ENCODE assay signal across 8 mouse cellular contexts in the genomic region with DNA sequence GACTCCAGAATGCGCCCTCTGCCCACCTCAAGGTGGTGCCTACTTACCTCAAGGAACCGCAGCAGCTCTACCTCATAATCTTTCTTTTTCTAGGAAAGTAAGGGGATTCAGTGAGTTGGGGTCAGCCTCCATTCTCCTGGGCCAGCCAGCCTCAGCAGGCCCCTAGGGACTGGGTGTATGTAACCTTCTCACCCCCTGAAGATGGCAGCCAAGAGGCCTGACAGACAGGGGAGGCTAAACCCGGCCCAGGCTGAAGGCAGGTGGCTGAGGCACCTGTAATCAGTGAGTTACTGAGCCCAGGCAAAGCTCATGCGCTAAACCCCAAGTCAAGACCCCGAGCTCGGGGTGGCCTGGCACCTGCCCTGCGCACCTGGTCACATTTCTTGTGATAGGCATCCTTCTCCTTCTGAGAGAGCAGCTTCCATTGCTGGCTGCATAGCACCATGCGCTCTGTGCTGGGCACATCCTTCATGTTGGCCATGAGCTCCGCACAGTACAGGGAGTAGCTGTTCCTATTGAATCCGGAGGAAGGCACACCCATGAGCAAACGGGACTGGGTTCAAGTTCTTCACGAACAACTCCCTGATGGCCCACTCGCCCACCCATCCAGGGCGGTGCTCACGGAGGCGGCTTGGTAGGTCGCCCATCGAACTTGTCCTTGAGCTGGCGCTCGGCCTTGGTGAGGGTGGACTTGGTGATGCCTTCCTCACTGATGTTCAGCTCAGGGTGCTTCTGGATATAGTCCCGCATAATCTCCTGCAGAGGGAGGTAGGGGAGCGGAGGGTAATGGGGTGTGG. TPM values are rescaled to one million over a fixed set of nuclear protein-coding genes. Genes with fewer than 3 reads are reported as not detected.
A peak's percentile ranks its signal among the peaks of the same experiment; 100 is the strongest.
DNase-seq lines count a peak whose midpoint lies in the region; ATAC-seq and TF ChIP-seq lines count a peak whose summit lies in the region.

No protein-coding gene starts in this region.

- H3K4me1 ChIP-seq in heart, embryonic 11.5 days (ENCODE audit: control insufficient read depth, insufficient read depth, low read length) = peaks cover 18% of the 10 kb centered on the region
- peaks cover 20 to 58% of the 10 kb centered on the region in 2 experiments for H3K4me1 ChIP-seq in CH12.LX (ENCODE audit: control insufficient read depth in 1 of 2, insufficient read depth in 2 of 2)
- peaks cover 24% of the 10 kb centered on the region for H3K4me1 ChIP-seq in forebrain, embryonic 13.5 days
- H3K4me1 ChIP-seq in liver, postnatal 0 days (ENCODE audit: insufficient read depth) = peaks cover 26% of the 10 kb centered on the region

- no peaks in the 10 kb centered on the region for H3K27me3 ChIP-seq in heart, embryonic 11.5 days (ENCODE audit: control insufficient read depth, insufficient read depth, low read length)
- H3K27me3 ChIP-seq in CH12.LX (replicated peaks) = no peaks in the 10 kb centered on the region
- H3K27me3 ChIP-seq in forebrain, embryonic 13.5 days = no peaks in the 10 kb centered on the region
- H3K27me3 ChIP-seq in liver, postnatal 0 days (ENCODE audit: insufficient read depth, low read length) = no peaks in the 10 kb centered on the region

- dilution Hi-C loops in CH12.LX (cut with MboI; ENCODE audit: extremely low pct_ligation_motif_present, extremely low pct_unique_long_range_greater_than_20kb, low sequenced_read_pairs) = loop anchor here (25.0 kb wide), 1 partner anchor 102 kb away; the partner anchor contains the start of gene Slc25a39

- peak overlapping the region; percentile 75 for H3K4me2 ChIP-seq in heart, embryonic 11.5 days
- H3K4me2 ChIP-seq in CH12.LX (ENCODE audit: insufficient read depth, low read depth, poor library complexity, severe bottlenecking) = peak overlapping the region; percentile 71
- peak overlapping the region; percentile 59 for H3K4me2 ChIP-seq in forebrain, embryonic 13.5 days
- peak overlapping the region; percentile 82 for H3K4me2 ChIP-seq in liver, postnatal 0 days (ENCODE audit: low read depth, low read length)

- no peak; the same call in 1 of the 2 replicates for TF ChIP-seq POLR2A in CH12.LX (IDR thresholded peaks at IDR 0.05; ENCODE audit: low read depth, low read length)

- H3K27ac ChIP-seq in heart, embryonic 11.5 days (ENCODE audit: low read depth, low read length) = no peak overlapping the region
- peak overlapping the region; percentile 5 for H3K27ac ChIP-seq in CH12.LX (ENCODE audit: insufficient read depth, low read depth)
- H3K27ac ChIP-seq in forebrain, embryonic 13.5 days = no peak overlapping the region
- H3K27ac ChIP-seq in liver, postnatal 0 days (ENCODE audit: low read depth) = peak overlapping the region; percentile 46; the same call in 1 of the 2 replicates

- peak overlapping the region; percentile 40 for H3K4me3 ChIP-seq in heart, embryonic 11.5 days (ENCODE audit: low read depth, low read length)
- peak overlapping the region; percentile 45 to 62 (median 59) for H3K4me3 ChIP-seq in CH12.LX (replicated peaks in 1 of 3; ENCODE audit: low read depth in 2 of 3, low read length in 2 of 3, poor library complexity in 1 of 3)
- peak overlapping the region; percentile 32 for H3K4me3 ChIP-seq in forebrain, embryonic 13.5 days
- H3K4me3 ChIP-seq in liver, postnatal 0 days (ENCODE audit: low read depth, low read length) = peak overlapping the region; percentile 48

- H3K36me3 ChIP-seq in heart, embryonic 11.5 days (ENCODE audit: control insufficient read depth, insufficient read depth, low read length) = peaks cover 44% of the 10 kb centered on the region
- H3K36me3 ChIP-seq in CH12.LX (replicated peaks in 1 of 2; ENCODE audit: control insufficient read depth in 1 of 2, insufficient read depth in 1 of 2, low read length in 1 of 2) = peaks cover 77 to 95% of the 10 kb centered on the region in 2 experiments
- H3K36me3 ChIP-seq in forebrain, embryonic 13.5 days (ENCODE audit: poor library complexity, severe bottlenecking) = peaks cover 93% of the 10 kb centered on the region
- peaks cover 71% of the 10 kb centered on the region for H3K36me3 ChIP-seq in liver, postnatal 0 days (replicated peaks; ENCODE audit: insufficient read depth, low read length)

- peak overlapping the region; percentile 58 for H3K9ac ChIP-seq in heart, embryonic 11.5 days (ENCODE audit: low read depth, low read length)
- H3K9ac ChIP-seq in CH12.LX (ENCODE audit: insufficient read depth, low read depth) = peak overlapping the region; percentile 27; the same call in 1 of the 2 replicates
- peak overlapping the region; percentile 53 for H3K9ac ChIP-seq in forebrain, embryonic 13.5 days
- peak overlapping the region; percentile 55 for H3K9ac ChIP-seq in liver, postnatal 0 days (replicated peaks)

- no peaks in the 10 kb centered on the region for H3K9me3 ChIP-seq in heart, embryonic 11.5 days (replicated peaks; ENCODE audit: control insufficient read depth, low read length)
- H3K9me3 ChIP-seq in CH12.LX (replicated peaks; ENCODE audit: low read length) = no peaks in the 10 kb centered on the region
- no peaks in the 10 kb centered on the region for H3K9me3 ChIP-seq in forebrain, embryonic 13.5 days (replicated peaks)
- no peaks in the 10 kb centered on the region for H3K9me3 ChIP-seq in liver, postnatal 0 days (ENCODE audit: low read length)

- no peak for DNase-seq in heart, adult 18-20 months
- peak; percentile 70 for DNase-seq in CH12.LX (ENCODE audit: extremely low read depth)
- DNase-seq in liver, postnatal 0 days = no peak
- DNase-seq in urinary bladder, postnatal 36 days (ENCODE audit: low spot score in 2 of 2) = no peak
- DNase-seq in frontal cortex, postnatal 14 days (ENCODE audit: low spot score in 2 of 2) = no peak

- TF ChIP-seq RAD21 in CH12.LX (IDR thresholded peaks at IDR 0.05; ENCODE audit: low read depth, low read length) = peak; percentile 46

- in situ Hi-C loops in CH12.LX (cut with MboI; ENCODE audit: low pct_ligation_motif_present, low pct_unique_long_range_greater_than_20kb, low sequenced_read_pairs) = no loop called here

- peak in 1 of 2 experiments; percentile 61; a peak in 2 of 4 replicates for TF ChIP-seq CTCF in CH12.LX (conservative IDR thresholded peaks at IDR 0.05 in 1 of 2, IDR thresholded peaks at IDR 0.05 in 1 of 2; ENCODE audit: low read depth in 2 of 2, low read length in 2 of 2)
- peak; percentile 2; the same call in 1 of the 2 replicates for TF ChIP-seq CTCF in liver, postnatal 0 days (IDR thresholded peaks at IDR 0.05; ENCODE audit: low read depth)

- no peak for ATAC-seq in heart, embryonic 11.5 days (replicated peaks; ENCODE audit: insufficient number of reproducible peaks, low FRiP score, low TSS enrichment)
- ATAC-seq in forebrain, embryonic 13.5 days = no peak
- ATAC-seq in liver, postnatal 0 days = no peak
- ATAC-seq in erythroid progenitor cell, adult 5-6 weeks (replicated peaks; ENCODE audit: low FRiP score, poor library complexity, severe bottlenecking) = no peak

- TF ChIP-seq EP300 in CH12.LX (IDR thresholded peaks at IDR 0.05; ENCODE audit: low read length) = no peak
- TF ChIP-seq EP300 in liver, postnatal 0 days (IDR thresholded peaks at IDR 0.05; ENCODE audit: low read depth) = no peak

- WGBS in heart, embryonic 11.5 days (ENCODE audit: insufficient replicate concordance) = 85% methylated on average over 22 of the region's 22 CpGs
- WGBS in forebrain, embryonic 13.5 days = 87% methylated on average over 22 of the region's 22 CpGs
- WGBS in liver, postnatal 0 days (ENCODE audit: insufficient replicate concordance) = 80% methylated on average over 22 of the region's 22 CpGs

- peaks cover 12% of the 10 kb centered on the region for H3K79me2 ChIP-seq in CH12.LX (replicated peaks; ENCODE audit: control insufficient read depth, extremely low read depth, insufficient read depth, poor library complexity, severe bottlenecking)

RNA-seq across cellular contexts. Expression of gene Ubtf, which starts 9.5 kb away (rescaled TPM):
- 52.4 and 56.4 TPM in 2 replicates for polyA plus RNA-seq in heart, embryonic 11.5 days (2014; fragmentation: Nextera tagmentation; extraction: Ambion mirVana)
- 10 to 100 TPM; 49.2 to 49.9 TPM for total RNA-seq in heart, adult 18-20 months (2021)
- total RNA-seq in CH12.LX (2012; rRNA removed) (126 and 142 TPM in 2 replicates), CH12.LX (2014; rRNA removed) (89.9 and 99.8 TPM in 2 replicates)
- 124 and 149 TPM in 2 replicates for polyA plus RNA-seq in CH12.LX (2012; ENCODE audit: insufficient read length, low read depth)
- polyA plus RNA-seq in forebrain, embryonic 13.5 days (2015; fragmentation: Nextera tagmentation; extraction: Ambion mirVana) = 96.1 and 98.8 TPM in 2 replicates
- 32.4 and 32.5 TPM in 2 replicates for polyA plus RNA-seq in liver, postnatal 0 days (2015; fragmentation: Nextera tagmentation; extraction: Ambion mirVana)
- 77.5 and 82.2 TPM in 2 replicates for total RNA-seq in erythroid progenitor cell, adult 5-6 weeks (2015; ENCODE audit: low replicate concordance)
- 281 and 468 TPM in 2 replicates for total RNA-seq in erythroid progenitor cell, adult 5-6 weeks (2017; ENCODE audit: low replicate concordance)

RNA-seq across cellular contexts. Expression of gene Atxn7l3, which starts 13.6 kb away (rescaled TPM):
- 9.9 and 12.0 TPM in 2 replicates for polyA plus RNA-seq in heart, embryonic 11.5 days (2014; fragmentation: Nextera tagmentation; extraction: Ambion mirVana)
- 10 to 100 TPM; 19.2 to 22.6 TPM for total RNA-seq in heart, adult 18-20 months (2021)
- total RNA-seq in CH12.LX (2012; rRNA removed) = 46.6 and 51.3 TPM in 2 replicates
- 38.3 and 40.7 TPM in 2 replicates for total RNA-seq in CH12.LX (2014; rRNA removed)
- 52.0 and 59.0 TPM in 2 replicates for polyA plus RNA-seq in CH12.LX (2012; ENCODE audit: insufficient read length, low read depth)
- 21.8 and 22.7 TPM in 2 replicates for polyA plus RNA-seq in forebrain, embryonic 13.5 days (2015; fragmentation: Nextera tagmentation; extraction: Ambion mirVana)
- 4.5 and 4.6 TPM in 2 replicates for polyA plus RNA-seq in liver, postnatal 0 days (2015; fragmentation: Nextera tagmentation; extraction: Ambion mirVana)
- 14.3 and 22.0 TPM in 2 replicates for total RNA-seq in erythroid progenitor cell, adult 5-6 weeks (2015; ENCODE audit: low replicate concordance)
- 9.8 and 16.8 TPM in 2 replicates for total RNA-seq in erythroid progenitor cell, adult 5-6 weeks (2017; ENCODE audit: low replicate concordance)

RNA-seq across cellular contexts. Expression of gene Tmub2, which starts 25.3 kb away (rescaled TPM):
- 40.1 and 40.5 TPM in 2 replicates for polyA plus RNA-seq in heart, embryonic 11.5 days (2014; fragmentation: Nextera tagmentation; extraction: Ambion mirVana)
- total RNA-seq in heart, adult 18-20 months (2021) = 10 to 100 TPM; 24.4 to 26.7 TPM
- total RNA-seq in CH12.LX (2012; rRNA removed) (27.8 and 31.0 TPM in 2 replicates), CH12.LX (2014; rRNA removed) (24.8 and 27.0 TPM in 2 replicates)
- 32.4 and 32.9 TPM in 2 replicates for polyA plus RNA-seq in CH12.LX (2012; ENCODE audit: insufficient read length, low read depth)
- polyA plus RNA-seq in forebrain, embryonic 13.5 days (2015; fragmentation: Nextera tagmentation; extraction: Ambion mirVana) = 63.2 and 69.6 TPM in 2 replicates
- 19.4 and 20.8 TPM in 2 replicates for polyA plus RNA-seq in liver, postnatal 0 days (2015; fragmentation: Nextera tagmentation; extraction: Ambion mirVana)
- total RNA-seq in erythroid progenitor cell, adult 5-6 weeks (2015; ENCODE audit: low replicate concordance) = 46.1 and 52.6 TPM in 2 replicates
- total RNA-seq in erythroid progenitor cell, adult 5-6 weeks (2017; ENCODE audit: low replicate concordance) = 36.9 and 43.5 TPM in 2 replicates

RNA-seq across cellular contexts. Expression of gene Asb16, which starts 41.5 kb away (rescaled TPM):
- polyA plus RNA-seq in heart, embryonic 11.5 days (2014; fragmentation: Nextera tagmentation; extraction: Ambion mirVana) = 0.23 TPM in 1 of 2 replicates, not detected in the other
- 1 to 10 TPM; 1.2 TPM for total RNA-seq in heart, adult 18-20 months (2021)
- total RNA-seq in CH12.LX (2012; rRNA removed) (0.04 TPM in 1 of 2 replicates, not detected in the other), CH12.LX (2014; rRNA removed) (not detected in 2 replicates)
- polyA plus RNA-seq in CH12.LX (2012; ENCODE audit: insufficient read length, low read depth) = not detected in 2 replicates
- polyA plus RNA-seq in forebrain, embryonic 13.5 days (2015; fragmentation: Nextera tagmentation; extraction: Ambion mirVana) = not detected in 2 replicates
- not detected in 2 replicates for polyA plus RNA-seq in liver, postnatal 0 days (2015; fragmentation: Nextera tagmentation; extraction: Ambion mirVana)
- not detected in 2 replicates for total RNA-seq in erythroid progenitor cell, adult 5-6 weeks (2015; ENCODE audit: low replicate concordance)
- total RNA-seq in erythroid progenitor cell, adult 5-6 weeks (2017; ENCODE audit: low replicate concordance) = not detected in 2 replicates

RNA-seq across cellular contexts. Expression of gene Slc4a1, which starts 56.0 kb away (rescaled TPM):
- 102 and 112 TPM in 2 replicates for polyA plus RNA-seq in heart, embryonic 11.5 days (2014; fragmentation: Nextera tagmentation; extraction: Ambion mirVana)
- total RNA-seq in heart, adult 18-20 months (2021) = 1 to 10 TPM; 1.4 to 2.3 TPM
- total RNA-seq in CH12.LX (2012; rRNA removed) (0.08 TPM in 1 of 2 replicates, not detected in the other), CH12.LX (2014; rRNA removed) (0.04 TPM in 1 of 2 replicates, not detected in the other)
- polyA plus RNA-seq in CH12.LX (2012; ENCODE audit: insufficient read length, low read depth) = not detected in 2 replicates
- 2.6 and 6.5 TPM in 2 replicates for polyA plus RNA-seq in forebrain, embryonic 13.5 days (2015; fragmentation: Nextera tagmentation; extraction: Ambion mirVana)
- 311 and 329 TPM in 2 replicates for polyA plus RNA-seq in liver, postnatal 0 days (2015; fragmentation: Nextera tagmentation; extraction: Ambion mirVana)
- total RNA-seq in erythroid progenitor cell, adult 5-6 weeks (2015; ENCODE audit: low replicate concordance) = 5,198 and 5,361 TPM in 2 replicates
- 5,184 and 5,388 TPM in 2 replicates for total RNA-seq in erythroid progenitor cell, adult 5-6 weeks (2017; ENCODE audit: low replicate concordance)

Comparison
In these comparisons a context has a peak if more than half of its experiments do, and no peak if none do; other contexts are left out.
1. H3K27ac ChIP-seq: peak in CH12.LX (single experiment) and liver, postnatal 0 days (single experiment); none in heart, embryonic 11.5 days (single experiment) and forebrain, embryonic 13.5 days (single experiment).
2. Peak in every context shown above with its lines, with median percentiles within 50 percentile points of each other: H3K4me2 ChIP-seq, H3K4me3 ChIP-seq and H3K9ac ChIP-seq.